Mouse (Mus musculus) CD4-positive naive resting alpha-beta T cell, adult 57 days (primary cell): ENCODE results near the gene Olfr1448. TPM values are rescaled to one million over a fixed set of nuclear protein-coding genes. Genes with fewer than 3 reads are reported as not detected.

Source experiments
- total RNA-seq: library from RNA; stranded (reverse); gene quantifications from one replicate; pipeline ENCODE4 v1.2.4, GENCODE M21; 2023

The Olfr1448 gene
- total RNA-seq, result not detected

GRCm38 (mm10) chr19:12924319-12924718 is at the start of gene Olfr1448:
Gene Olfr1448 (minus strand): TSS chr19:12924419.

GRCm38 (mm10) chr19:12949958-12950357 is 25.7 kb upstream of the Olfr1448 start, which contains the start of gene Olfr1450:
Gene Olfr1450 (plus strand): TSS chr19:12950258.

GRCm38 (mm10) chr19:12930540-12930939 is 6.3 kb upstream of the Olfr1448 start, which contains the start of gene Olfr1449:
Gene Olfr1449 (plus strand): TSS chr19:12930840.

GRCm38 (mm10) chr19:12903643-12904042 is 20.6 kb downstream of the Olfr1448 start, which contains the start of gene Olfr1447:
Gene Olfr1447 (minus strand): TSS chr19:12903743.

GRCm38 (mm10) chr19:12893424-12893823 is 30.8 kb downstream of the Olfr1448 start, which contains the start of gene Olfr1446:
Gene Olfr1446 (minus strand): TSS chr19:12893524.

GRCm38 (mm10) chr19:12883555-12883954 is 40.7 kb downstream of the Olfr1448 start, which contains the start of gene Olfr1445:
Gene Olfr1445 (plus strand): TSS chr19:12883855.

Other genes starting within 250 kb of the Olfr1448 start
- not detected for gene Olfr1443, start 246.3 kb downstream of the Olfr1448 start, total RNA-seq
- gene Keg1, start 228.6 kb downstream of the Olfr1448 start, total RNA-seq, result not detected
- gene Cntf, start 158.8 kb downstream of the Olfr1448 start, total RNA-seq, result 4.2 TPM
- 71.0 TPM for gene Zfp91, start 128.3 kb downstream of the Olfr1448 start, total RNA-seq
- 23.8 TPM for gene Lpxn, start 128.2 kb downstream of the Olfr1448 start, total RNA-seq
- 1.1 TPM for gene Gm5244, start 77.7 kb downstream of the Olfr1448 start, total RNA-seq
- gene Olfr1444, start 67.1 kb downstream of the Olfr1448 start, total RNA-seq, result 0.71 TPM
- not detected for gene Olfr1445, start 40.6 kb downstream of the Olfr1448 start, total RNA-seq
- gene Olfr1446, start 30.9 kb downstream of the Olfr1448 start, total RNA-seq, result not detected
- not detected for gene Olfr1447, start 20.7 kb downstream of the Olfr1448 start, total RNA-seq
- not detected for gene Olfr1449, start 6.4 kb upstream of the Olfr1448 start, total RNA-seq
- gene Olfr1450, start 25.8 kb upstream of the Olfr1448 start, total RNA-seq, result not detected
- not detected for gene Olfr1451, start 70.6 kb upstream of the Olfr1448 start, total RNA-seq
- not detected for gene Olfr1453, start 103.9 kb upstream of the Olfr1448 start, total RNA-seq
- gene Olfr1454, start 136.2 kb upstream of the Olfr1448 start, total RNA-seq, result not detected
- not detected for gene Olfr1457, start 173.5 kb upstream of the Olfr1448 start, total RNA-seq
- not detected for gene Olfr1458, start 182.4 kb upstream of the Olfr1448 start, total RNA-seq
- gene Olfr1459, start 225.1 kb upstream of the Olfr1448 start, total RNA-seq, result 0.12 TPM
- not detected for gene Olfr1461, start 238.6 kb upstream of the Olfr1448 start, total RNA-seq